Mouse (Mus musculus): ENCODE results near the gene Slc37a1. TPM values are rescaled to one million over a fixed set of nuclear protein-coding genes. Genes with fewer than 3 reads are reported as not detected.

Slc37a1 gene
- polyA plus RNA-seq, 1 experiment from 2014 or later = 17.3 TPM

- Histone ChIP-seq H3K36me3 (no peaks in the 10 kb centered on the region), H3K4me1 (replicated peaks) (peaks cover 25% of the 10 kb centered on the region), H3K27ac (no peak overlapping the region), H3K9me3 (0 out of 2 replicates have a peak, but pooled peaks cover 2% of the 10 kb centered on the region), H3K4me3 (no peak overlapping the region), H3K27me3 (ENCODE audit: insufficient read depth, poor library complexity, severe bottlenecking) (no peaks in the 10 kb centered on the region)
- 75% methylated on average over 4 of the region's 4 CpGs for WGBS
- no peak for DNase-seq (ENCODE audit: low spot score)
These were observed 26.8 kb upstream of the Slc37a1 start for GRCm38 (mm10) chr17:31259825-31260224.

GRCm38 (mm10) chr17:31260430-31260829, 26.2 kb upstream of the Slc37a1 start:
- no peaks in the 10 kb centered on the region for H3K36me3 ChIP-seq
- no peak for DNase-seq (ENCODE audit: low spot score)
- no peaks in the 10 kb centered on the region for H3K27me3 ChIP-seq (ENCODE audit: insufficient read depth, poor library complexity, severe bottlenecking)
- H3K9me3 ChIP-seq = 0 out of 2 replicates have a peak, but pooled peaks cover 2% of the 10 kb centered on the region
- no peak overlapping the region for H3K4me3 ChIP-seq
- H3K4me1 ChIP-seq (replicated peaks) = peaks cover 31% of the 10 kb centered on the region
- 87% methylated on average over 7 of the region's 7 CpGs for WGBS
- no peak overlapping the region for H3K27ac ChIP-seq

- Histone ChIP-seq H3K4me1 (replicated peaks) (peaks cover 33% of the 10 kb centered on the region), H3K4me3 (no peak overlapping the region), H3K27ac (no peak overlapping the region), H3K9me3 (0 out of 2 replicates have a peak, but pooled peaks cover 2% of the 10 kb centered on the region), H3K27me3 (ENCODE audit: insufficient read depth, poor library complexity, severe bottlenecking) (no peaks in the 10 kb centered on the region), H3K36me3 (no peaks in the 10 kb centered on the region)
- DNase-seq (ENCODE audit: low spot score) = no peak
- WGBS = 88% methylated on average over 6 of the region's 6 CpGs
These were observed 25.2 kb upstream of the Slc37a1 start for GRCm38 (mm10) chr17:31261352-31261751.

GRCm38 (mm10) chr17:31262715-31263114, 23.9 kb upstream of the Slc37a1 start:
- DNase-seq (ENCODE audit: low spot score) = no peak
- H3K9me3 ChIP-seq = no peaks in the 10 kb centered on the region
- H3K4me1 ChIP-seq (replicated peaks) = peaks cover 33% of the 10 kb centered on the region
- no peak overlapping the region for H3K4me3 ChIP-seq
- no peaks in the 10 kb centered on the region for H3K27me3 ChIP-seq (ENCODE audit: insufficient read depth, poor library complexity, severe bottlenecking)
- no peaks in the 10 kb centered on the region for H3K36me3 ChIP-seq
- WGBS = 75% methylated on average over 5 of the region's 5 CpGs
- H3K27ac ChIP-seq = no peak overlapping the region

- H3K36me3 ChIP-seq = no peaks in the 10 kb centered on the region
- H3K4me3 ChIP-seq = no peak overlapping the region
- no peaks in the 10 kb centered on the region for H3K9me3 ChIP-seq
- peaks cover 29% of the 10 kb centered on the region for H3K4me1 ChIP-seq (replicated peaks)
- 82% methylated on average over 5 of the region's 5 CpGs for WGBS
- no peaks in the 10 kb centered on the region for H3K27me3 ChIP-seq (ENCODE audit: insufficient read depth, poor library complexity, severe bottlenecking)
- DNase-seq (ENCODE audit: low spot score) = no peak
- H3K27ac ChIP-seq = no peak overlapping the region
These were observed 22.8 kb upstream of the Slc37a1 start for GRCm38 (mm10) chr17:31263770-31264169.

GRCm38 (mm10) chr17:31264372-31264771, 22.2 kb upstream of the Slc37a1 start:
- Histone ChIP-seq H3K36me3 (no peaks in the 10 kb centered on the region), H3K4me1 (replicated peaks) (peaks cover 23% of the 10 kb centered on the region), H3K27ac (0 out of 2 replicates have a peak overlapping the region, but pooled peaks have one; percentile 66), H3K9me3 (no peaks in the 10 kb centered on the region), H3K27me3 (ENCODE audit: insufficient read depth, poor library complexity, severe bottlenecking) (no peaks in the 10 kb centered on the region), H3K4me3 (no peak overlapping the region)
- 60% methylated on average over 6 of the region's 6 CpGs for WGBS
- DNase-seq (ENCODE audit: low spot score) = no peak

GRCm38 (mm10) chr17:31265171-31265572, 21.4 kb upstream of the Slc37a1 start:
- Histone ChIP-seq H3K27ac (no peak overlapping the region), H3K36me3 (no peaks in the 10 kb centered on the region), H3K4me1 (replicated peaks) (peaks cover 23% of the 10 kb centered on the region), H3K9me3 (no peaks in the 10 kb centered on the region), H3K4me3 (no peak overlapping the region), H3K27me3 (ENCODE audit: insufficient read depth, poor library complexity, severe bottlenecking) (no peaks in the 10 kb centered on the region)
- no peak for DNase-seq (ENCODE audit: low spot score)
- WGBS = 17% methylated on average over 3 of the region's 3 CpGs

GRCm38 (mm10) chr17:31265831-31266230, 20.8 kb upstream of the Slc37a1 start:
- Histone ChIP-seq H3K4me1 (replicated peaks) (peaks cover 24% of the 10 kb centered on the region), H3K27ac (no peak overlapping the region; the same call in 1 of the 2 replicates), H3K36me3 (no peaks in the 10 kb centered on the region), H3K27me3 (ENCODE audit: insufficient read depth, poor library complexity, severe bottlenecking) (no peaks in the 10 kb centered on the region), H3K4me3 (no peak overlapping the region), H3K9me3 (no peaks in the 10 kb centered on the region)
- WGBS = 87% methylated on average over 9 of the region's 9 CpGs
- DNase-seq (ENCODE audit: low spot score) = no peak

GRCm38 (mm10) chr17:31266321-31266950, 20.2 kb upstream of the Slc37a1 start:
- H3K4me3 ChIP-seq = no peak overlapping the region
- no peak for DNase-seq (ENCODE audit: low spot score)
- WGBS = 86% methylated on average over 7 of the region's 7 CpGs

GRCm38 (mm10) chr17:31267138-31267537, 19.5 kb upstream of the Slc37a1 start:
- H3K27ac ChIP-seq = no peak overlapping the region
- no peaks in the 10 kb centered on the region for H3K9me3 ChIP-seq
- no peaks in the 10 kb centered on the region for H3K27me3 ChIP-seq (ENCODE audit: insufficient read depth, poor library complexity, severe bottlenecking)
- 80% methylated on average over 4 of the region's 4 CpGs for WGBS
- H3K4me3 ChIP-seq = no peak overlapping the region
- no peaks in the 10 kb centered on the region for H3K36me3 ChIP-seq
- peaks cover 26% of the 10 kb centered on the region for H3K4me1 ChIP-seq (replicated peaks)
- no peak for DNase-seq (ENCODE audit: low spot score)

More at GRCm38 (mm10) chr17:31266321-31266950, 20.2 kb upstream of the Slc37a1 start:
- Histone ChIP-seq H3K4me1 (replicated peaks) (peaks cover 26% of the 10 kb centered on the region), H3K36me3 (no peaks in the 10 kb centered on the region), H3K27ac (no peak overlapping the region), H3K27me3 (ENCODE audit: insufficient read depth, poor library complexity, severe bottlenecking) (no peaks in the 10 kb centered on the region), H3K9me3 (no peaks in the 10 kb centered on the region)

- no peak for DNase-seq (ENCODE audit: low spot score)
- no peaks in the 10 kb centered on the region for H3K9me3 ChIP-seq
- 83% methylated on average over 6 of the region's 6 CpGs for WGBS
These were observed 19.0 kb upstream of the Slc37a1 start for GRCm38 (mm10) chr17:31267603-31268002.

GRCm38 (mm10) chr17:31268016-31268415, 18.6 kb upstream of the Slc37a1 start:
- Histone ChIP-seq H3K4me3 (no peak overlapping the region), H3K36me3 (no peaks in the 10 kb centered on the region), H3K27ac (no peak overlapping the region), H3K9me3 (no peaks in the 10 kb centered on the region), H3K4me1 (replicated peaks) (peaks cover 20% of the 10 kb centered on the region), H3K27me3 (ENCODE audit: insufficient read depth, poor library complexity, severe bottlenecking) (no peaks in the 10 kb centered on the region)
- no peak for DNase-seq (ENCODE audit: low spot score)
- 94% methylated on average over 1 of the region's 1 CpGs for WGBS

More at GRCm38 (mm10) chr17:31267603-31268002, 19.0 kb upstream of the Slc37a1 start:
- no peak overlapping the region for H3K27ac ChIP-seq
- H3K4me3 ChIP-seq = no peak overlapping the region
- H3K4me1 ChIP-seq (replicated peaks) = peaks cover 23% of the 10 kb centered on the region
- no peaks in the 10 kb centered on the region for H3K36me3 ChIP-seq
- no peaks in the 10 kb centered on the region for H3K27me3 ChIP-seq (ENCODE audit: insufficient read depth, poor library complexity, severe bottlenecking)

GRCm38 (mm10) chr17:31269761-31270160, 16.8 kb upstream of the Slc37a1 start:
- WGBS = 87% methylated on average over 2 of the region's 2 CpGs
- no peaks in the 10 kb centered on the region for H3K36me3 ChIP-seq
- no peak overlapping the region for H3K4me3 ChIP-seq
- no peak overlapping the region for H3K27ac ChIP-seq
- H3K4me1 ChIP-seq (replicated peaks) = peaks cover 12% of the 10 kb centered on the region
- no peak for DNase-seq (ENCODE audit: low spot score)
- H3K9me3 ChIP-seq = no peaks in the 10 kb centered on the region
- no peaks in the 10 kb centered on the region for H3K27me3 ChIP-seq (ENCODE audit: insufficient read depth, poor library complexity, severe bottlenecking)
